Mouse (Mus musculus) ES-Bruce4 (cell line): ENCODE data around the gene Ccdc84. TPM values are rescaled to one million over a fixed set of nuclear protein-coding genes. Genes with fewer than 3 reads are reported as not detected.
"Not testable (repeated sequence)": the region's sequence is repeated elsewhere in the genome, so short reads cannot be mapped to it uniquely, and the experiment has no call there.

ENCODE experiments used
- H3K27ac ChIP-seq: 2 replicates; pipeline ENCODE4 v1.5.1; 2012; ENCODE audit warnings: low read length, inconsistent platforms; ENCODE audit not compliant: insufficient read depth
- H3K27me3 ChIP-seq: 2 replicates; pipeline ENCODE4 v1.6.1; 2012; ENCODE audit warnings: mild to moderate bottlenecking, low read length, inconsistent platforms; ENCODE audit not compliant: control insufficient read depth, poor library complexity, insufficient read depth, severe bottlenecking
- H3K36me3 ChIP-seq: 2 replicates; pipeline ENCODE4 v1.6.1; 2012; ENCODE audit warnings: inconsistent platforms, mild to moderate bottlenecking, low read length, moderate library complexity; ENCODE audit not compliant: control insufficient read depth, poor library complexity, insufficient read depth, severe bottlenecking
- H3K4me1 ChIP-seq: one replicate; pipeline ENCODE4 v1.8.1; 2011; ENCODE audit warnings: low read length; ENCODE audit not compliant: control insufficient read depth, insufficient read depth
- H3K4me3 ChIP-seq: 2 replicates; pipeline ENCODE4 v1.5.1; 2011; ENCODE audit warnings: low read depth, mild to moderate bottlenecking, low read length
- H3K9ac ChIP-seq: 2 replicates; pipeline ENCODE4 v1.6.1; 2012; ENCODE audit warnings: low read depth, mild to moderate bottlenecking, inconsistent platforms; ENCODE audit not compliant: poor library complexity, severe bottlenecking
- H3K9me3 ChIP-seq: replicated peaks from 2 replicates; pipeline ENCODE4 v1.6.1; 2012; ENCODE audit warnings: mild to moderate bottlenecking, low read length, inconsistent platforms; ENCODE audit not compliant: control insufficient read depth, poor library complexity, insufficient read depth, severe bottlenecking
- CTCF ChIP-seq: IDR thresholded peaks from one replicate; pipeline ENCODE4 v1.8.1; 2011; ENCODE audit warnings: low read depth, low read length
- EP300 ChIP-seq: IDR thresholded peaks from 2 replicates; pipeline ENCODE4 v1.6.1; 2011; ENCODE audit warnings: low read depth, low read length; ENCODE audit not compliant: insufficient read depth
- POLR2A ChIP-seq: IDR thresholded peaks from one replicate; pipeline ENCODE4 v1.8.1; 2011; ENCODE audit warnings: low read length; ENCODE audit not compliant: insufficient read depth
- polyA plus RNA-seq: library from polyadenylated mRNA; stranded (reverse); fragments of >200 nt; gene quantifications from 2 replicates; pipeline ENCODE4 v1.2.4, GENCODE M21; 2011; ENCODE audit warnings: low read depth; ENCODE audit not compliant: missing spikeins, insufficient read depth, insufficient read length

Gene Ccdc84
- polyA plus RNA-seq, 1 experiment, result 14.3 TPM

GRCm38 (mm10) chr9:44411601-44412130 is 6.7 kb downstream of the Ccdc84 start:
- TF ChIP-seq POLR2A (no peak), EP300 (no peak), CTCF (no peak)
- Histone ChIP-seq H3K4me1 (no peaks in the 10 kb centered on the region), H3K27ac (0 out of 2 replicates have a peak overlapping the region, but pooled peaks have one; percentile 16), H3K4me3 (no peak overlapping the region), H3K36me3 (peaks cover 63% of the 10 kb centered on the region), H3K9ac (no peak overlapping the region), H3K27me3 (no peaks in the 10 kb centered on the region), H3K9me3 (no peaks in the 10 kb centered on the region)

GRCm38 (mm10) chr9:44410647-44411336 is 7.6 kb downstream of the Ccdc84 start:
- H3K4me3 ChIP-seq, result no peak overlapping the region
- no peak for TF ChIP-seq CTCF
- no peak for TF ChIP-seq POLR2A
- no peak for TF ChIP-seq EP300
- H3K4me1 ChIP-seq, result no peaks in the 10 kb centered on the region
- peaks cover 63% of the 10 kb centered on the region for H3K36me3 ChIP-seq
- H3K9me3 ChIP-seq, result no peaks in the 10 kb centered on the region
- 0 out of 2 replicates have a peak overlapping the region, but pooled peaks have one; percentile 12 for H3K9ac ChIP-seq
- H3K27ac ChIP-seq, result peak overlapping the region; percentile 70
- no peaks in the 10 kb centered on the region for H3K27me3 ChIP-seq

- peak overlapping the region; percentile 70 for H3K27ac ChIP-seq
- peak overlapping the region; percentile 98 for H3K9ac ChIP-seq
- not testable (repeated sequence) for H3K9me3 ChIP-seq, H3K27me3 ChIP-seq, H3K4me1 ChIP-seq
- peak overlapping the region; percentile 73 for H3K4me3 ChIP-seq
- H3K36me3 ChIP-seq, result peaks cover 58% of the 10 kb centered on the region
These were observed 9.7 kb downstream of the Ccdc84 start for GRCm38 (mm10) chr9:44408693-44409092.

GRCm38 (mm10) chr9:44407752-44408097 is 10.6 kb downstream of the Ccdc84 start:
- Histone ChIP-seq H3K4me3 (peak overlapping the region; percentile 73), H3K4me1 (no peaks in the 10 kb centered on the region), H3K9ac (peak overlapping the region; percentile 98), H3K9me3 (no peaks in the 10 kb centered on the region), H3K27ac (peak overlapping the region; percentile 84), H3K36me3 (peaks cover 58% of the 10 kb centered on the region), H3K27me3 (no peaks in the 10 kb centered on the region)
- TF ChIP-seq CTCF (no peak), POLR2A (no peak), EP300 (no peak)

- Histone ChIP-seq H3K27me3 (no peaks in the 10 kb centered on the region), H3K4me1 (no peaks in the 10 kb centered on the region), H3K4me3 (peak within 1 kb of the TSS; percentile 73), H3K9ac (peak within 1 kb of the TSS; percentile 98), H3K27ac (peak within 1 kb of the TSS; percentile 84), H3K9me3 (no peaks in the 10 kb centered on the region), H3K36me3 (peaks cover 56% of the 10 kb centered on the region)
- TF ChIP-seq POLR2A (peak; percentile 13), CTCF (no peak), EP300 (no peak)
These were observed 11.2 kb downstream of the Ccdc84 start, which contains the start of the genes Rps25 and Trappc4 for GRCm38 (mm10) chr9:44406906-44407751. Gene Rps25, plus strand, starts transcription at chr9:44407139. Gene Trappc4, minus strand, starts transcription at chr9:44407600.

- H3K4me3 ChIP-seq, result no peak overlapping the region
- H3K27ac ChIP-seq, result no peak overlapping the region
- H3K36me3 ChIP-seq, result peaks cover 35% of the 10 kb centered on the region
- H3K9ac ChIP-seq, result no peak overlapping the region
- no peaks in the 10 kb centered on the region for H3K9me3 ChIP-seq
- no peaks in the 10 kb centered on the region for H3K4me1 ChIP-seq
- no peaks in the 10 kb centered on the region for H3K27me3 ChIP-seq
- no peak for TF ChIP-seq CTCF
- no peak for TF ChIP-seq EP300
- TF ChIP-seq POLR2A, result no peak
These were observed 13.4 kb downstream of the Ccdc84 start for GRCm38 (mm10) chr9:44405011-44405410.
